Mouse (Mus musculus): ENCODE results near the gene Anks6. TPM values are rescaled to one million over a fixed set of nuclear protein-coding genes. Genes with fewer than 3 reads are reported as not detected.
"Not testable (repeated sequence)": the region's sequence is repeated elsewhere in the genome, so short reads cannot be mapped to it uniquely, and the experiment has no call there.

The Anks6 gene
- polyA plus RNA-seq, 1 experiment from 2014 or later: 6.6 TPM

- H3K4me2 ChIP-seq: no peak overlapping the region
- no peaks in the 10 kb centered on the region for H3K4me1 ChIP-seq (replicated peaks)
- H3K9ac ChIP-seq (replicated peaks): no peak overlapping the region
- H3K4me3 ChIP-seq (replicated peaks): no peak overlapping the region
- WGBS: 37% methylated on average over 2 of the region's 2 CpGs
- ATAC-seq (ENCODE audit: insufficient number of reproducible peaks, insufficient read depth, low FRiP score, low TSS enrichment, low read depth): no peak
- no peaks in the 10 kb centered on the region for H3K9me3 ChIP-seq
- no peaks in the 10 kb centered on the region for H3K27me3 ChIP-seq
- H3K36me3 ChIP-seq: no peaks in the 10 kb centered on the region
- no peak overlapping the region for H3K27ac ChIP-seq
Measured at GRCm38 (mm10) chr4:47075054-47075453, 17.8 kb upstream of the Anks6 start.

DNA sequence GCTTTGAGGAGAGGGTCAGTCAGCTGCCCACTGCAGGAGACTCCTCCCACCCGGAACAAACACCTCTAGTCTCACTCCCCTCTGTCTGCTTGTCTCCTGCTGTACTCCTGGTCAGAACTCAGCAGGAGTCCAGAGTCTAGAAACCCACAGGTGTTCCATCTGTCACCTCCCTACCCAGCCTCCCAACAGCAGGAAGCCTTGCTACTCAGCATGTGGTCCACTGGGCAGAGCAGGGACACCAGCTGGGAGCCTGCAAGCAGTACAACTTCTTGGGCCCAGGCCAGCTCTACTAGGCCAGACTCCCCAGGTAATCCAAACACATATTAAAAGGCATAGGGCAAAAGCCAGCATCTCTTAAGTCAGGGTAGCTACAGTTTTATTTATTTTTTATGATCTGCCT, 3.7 kb upstream of the Anks6 start:
- no peak for ATAC-seq (ENCODE audit: insufficient number of reproducible peaks, insufficient read depth, low FRiP score, low TSS enrichment, low read depth)
- no peak overlapping the region for H3K4me3 ChIP-seq (replicated peaks)
- 0 out of 2 replicates have a peak, but pooled peaks cover 5% of the 10 kb centered on the region for H3K27me3 ChIP-seq
- no peaks in the 10 kb centered on the region for H3K36me3 ChIP-seq
- peaks cover 13% of the 10 kb centered on the region for H3K4me1 ChIP-seq (replicated peaks)
- H3K4me2 ChIP-seq: no peak overlapping the region
- H3K9me3 ChIP-seq: no peaks in the 10 kb centered on the region
- no peak overlapping the region for H3K9ac ChIP-seq (replicated peaks)
- no peak overlapping the region for H3K27ac ChIP-seq
- WGBS: 11% methylated on average over 1 of the region's 1 CpGs

DNA sequence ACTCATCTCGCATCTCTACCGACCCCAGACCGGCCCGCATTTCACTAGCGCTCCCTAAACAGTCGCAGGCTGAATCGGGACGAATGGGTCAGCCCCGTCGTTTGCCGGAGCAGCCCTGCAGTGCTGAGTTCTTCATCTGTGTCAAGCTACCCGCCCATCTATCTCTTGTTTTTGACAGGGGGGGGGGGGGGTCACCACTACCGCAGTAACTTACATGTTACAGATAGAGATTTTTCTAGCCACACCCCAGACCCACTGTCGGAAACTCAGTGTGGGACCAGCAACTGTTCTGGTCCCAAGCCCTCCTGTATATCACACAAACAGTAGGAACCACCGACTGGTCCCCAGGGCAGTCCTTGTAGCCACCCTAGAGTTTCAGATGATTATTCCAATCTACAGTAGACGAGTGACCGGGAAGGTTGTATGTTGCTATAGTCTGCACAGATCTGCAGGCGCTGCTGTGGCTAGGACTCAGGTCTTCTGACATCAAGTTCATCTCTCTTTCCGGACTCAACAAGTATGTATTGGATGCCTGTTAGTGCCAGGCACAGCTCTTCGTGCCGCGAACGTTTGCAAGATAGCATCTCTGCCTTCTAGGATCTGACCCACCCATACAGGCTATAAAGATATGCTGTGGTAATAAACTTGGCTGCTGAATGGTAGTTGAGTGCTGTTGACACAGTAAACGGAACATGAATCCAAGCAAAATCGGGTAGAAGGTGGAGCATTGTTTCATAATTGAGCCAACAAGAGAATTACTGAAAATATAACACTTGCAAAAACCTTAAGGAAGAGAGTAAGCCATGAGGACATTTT, 491 bp upstream of the Anks6 start:
- Histone ChIP-seq H3K4me3 (replicated peaks) (peak overlapping the region; percentile 77), H3K27me3 (peaks cover 16% of the 10 kb centered on the region; the same call in 1 of the 2 replicates), H3K36me3 (no peaks in the 10 kb centered on the region), H3K4me2 (peak overlapping the region; percentile 74), H3K27ac (no peak overlapping the region), H3K9me3 (no peaks in the 10 kb centered on the region), H3K9ac (replicated peaks) (peak overlapping the region; percentile 83), H3K4me1 (replicated peaks) (peaks cover 13% of the 10 kb centered on the region)
- ATAC-seq (ENCODE audit: insufficient number of reproducible peaks, insufficient read depth, low FRiP score, low TSS enrichment, low read depth): peak; percentile 37
- 37% methylated on average over 25 of the region's 25 CpGs for WGBS

- H3K9me3 ChIP-seq: no peaks in the 10 kb centered on the region
- H3K4me1 ChIP-seq (replicated peaks): peaks cover 24% of the 10 kb centered on the region
- no peaks in the 10 kb centered on the region for H3K36me3 ChIP-seq
- 90% methylated on average over 6 of the region's 6 CpGs for WGBS
- ATAC-seq (ENCODE audit: insufficient number of reproducible peaks, insufficient read depth, low FRiP score, low TSS enrichment, low read depth): no peak
- peaks cover 34% of the 10 kb centered on the region; the same call in 1 of the 2 replicates for H3K27me3 ChIP-seq
- no peak overlapping the region for H3K4me3 ChIP-seq (replicated peaks)
- no peak overlapping the region for H3K27ac ChIP-seq
- no peak overlapping the region for H3K9ac ChIP-seq (replicated peaks)
- peak overlapping the region; percentile 74; the same call in 1 of the 2 replicates for H3K4me2 ChIP-seq
Measured at GRCm38 (mm10) chr4:47055570-47056080, 1.6 kb downstream of the Anks6 start.

DNA sequence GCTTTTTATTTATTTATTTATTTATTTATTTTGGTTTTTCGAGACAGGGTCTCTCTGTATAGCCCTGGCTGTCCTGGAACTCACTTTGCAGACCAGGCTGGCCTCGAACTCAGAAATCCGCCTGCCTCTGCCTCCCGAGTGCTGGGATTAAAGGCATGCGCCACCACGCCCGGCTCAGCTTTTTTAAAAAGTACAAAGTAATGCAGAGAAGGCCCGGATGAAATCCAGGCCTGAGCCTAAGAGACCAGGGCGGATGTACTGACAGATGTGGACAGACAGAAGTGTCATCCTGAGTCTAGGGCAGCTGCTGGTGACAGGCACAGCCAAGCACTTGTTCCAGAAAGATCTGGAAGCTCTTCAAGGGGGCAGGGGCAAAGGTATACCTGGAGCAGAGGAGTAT, 2.1 kb downstream of the Anks6 start:
- 89% methylated on average over 9 of the region's 9 CpGs for WGBS
- Histone ChIP-seq H3K27me3 (peaks cover 34% of the 10 kb centered on the region; the same call in 1 of the 2 replicates), H3K4me1 (replicated peaks) (peaks cover 28% of the 10 kb centered on the region)
- not testable (repeated sequence) for H3K9me3 ChIP-seq; H3K4me3 ChIP-seq (replicated peaks); H3K4me2 ChIP-seq; H3K36me3 ChIP-seq; H3K9ac ChIP-seq (replicated peaks); ATAC-seq (ENCODE audit: insufficient number of reproducible peaks, insufficient read depth, low FRiP score, low TSS enrichment, low read depth); H3K27ac ChIP-seq

DNA sequence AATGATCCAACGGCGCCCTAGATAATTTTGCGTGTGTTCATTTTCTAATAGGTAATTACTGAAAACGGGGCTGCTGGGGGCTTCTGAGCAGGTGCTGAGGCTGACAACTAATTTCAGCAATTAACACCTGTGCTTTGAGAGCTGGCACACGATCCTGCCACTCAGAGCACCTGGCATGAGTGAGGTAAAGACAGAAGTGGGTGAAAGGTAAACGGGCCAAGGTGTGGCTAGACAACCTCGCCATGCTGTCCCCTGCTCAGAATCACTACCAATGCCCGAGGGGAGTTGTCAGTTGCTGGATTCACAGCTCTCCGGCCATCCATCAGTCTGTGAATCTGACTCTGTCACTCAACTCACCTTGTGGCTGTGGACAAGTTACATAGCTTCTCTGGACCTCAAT, 5.3 kb downstream of the Anks6 start:
- Histone ChIP-seq H3K4me1 (replicated peaks) (peaks cover 25% of the 10 kb centered on the region), H3K27ac (no peak overlapping the region), H3K36me3 (peaks cover 3% of the 10 kb centered on the region; the same call in 1 of the 2 replicates), H3K4me3 (replicated peaks) (no peak overlapping the region), H3K9me3 (no peaks in the 10 kb centered on the region), H3K9ac (replicated peaks) (no peak overlapping the region), H3K27me3 (peaks cover 34% of the 10 kb centered on the region; the same call in 1 of the 2 replicates), H3K4me2 (no peak overlapping the region)
- 60% methylated on average over 9 of the region's 9 CpGs for WGBS
- no peak for ATAC-seq (ENCODE audit: insufficient number of reproducible peaks, insufficient read depth, low FRiP score, low TSS enrichment, low read depth)

GRCm38 (mm10) chr4:47050642-47051381, 6.4 kb downstream of the Anks6 start:
- Histone ChIP-seq H3K9ac (replicated peaks) (no peak overlapping the region), H3K4me3 (replicated peaks) (no peak overlapping the region), H3K27ac (peak overlapping the region; percentile 79), H3K9me3 (no peaks in the 10 kb centered on the region), H3K36me3 (peaks cover 3% of the 10 kb centered on the region; the same call in 1 of the 2 replicates), H3K27me3 (peaks cover 28% of the 10 kb centered on the region; the same call in 1 of the 2 replicates), H3K4me1 (replicated peaks) (peaks cover 19% of the 10 kb centered on the region), H3K4me2 (peak overlapping the region; percentile 26)
- WGBS: 14% methylated on average over 9 of the region's 10 CpGs
- peak; percentile 35; the same call in 1 of the 2 replicates for ATAC-seq (ENCODE audit: insufficient number of reproducible peaks, insufficient read depth, low FRiP score, low TSS enrichment, low read depth)

GRCm38 (mm10) chr4:47050167-47050566, 7.1 kb downstream of the Anks6 start:
- Histone ChIP-seq H3K27ac (peak overlapping the region; percentile 79), H3K9ac (replicated peaks) (no peak overlapping the region), H3K4me3 (replicated peaks) (no peak overlapping the region), H3K4me1 (replicated peaks) (peaks cover 19% of the 10 kb centered on the region), H3K27me3 (peaks cover 22% of the 10 kb centered on the region; the same call in 1 of the 2 replicates), H3K9me3 (no peaks in the 10 kb centered on the region), H3K36me3 (peaks cover 3% of the 10 kb centered on the region; the same call in 1 of the 2 replicates), H3K4me2 (peak overlapping the region; percentile 26)
- peak; percentile 76; the same call in 1 of the 2 replicates for ATAC-seq (ENCODE audit: insufficient number of reproducible peaks, insufficient read depth, low FRiP score, low TSS enrichment, low read depth)
- 0% methylated on average over 1 of the region's 1 CpGs for WGBS

DNA sequence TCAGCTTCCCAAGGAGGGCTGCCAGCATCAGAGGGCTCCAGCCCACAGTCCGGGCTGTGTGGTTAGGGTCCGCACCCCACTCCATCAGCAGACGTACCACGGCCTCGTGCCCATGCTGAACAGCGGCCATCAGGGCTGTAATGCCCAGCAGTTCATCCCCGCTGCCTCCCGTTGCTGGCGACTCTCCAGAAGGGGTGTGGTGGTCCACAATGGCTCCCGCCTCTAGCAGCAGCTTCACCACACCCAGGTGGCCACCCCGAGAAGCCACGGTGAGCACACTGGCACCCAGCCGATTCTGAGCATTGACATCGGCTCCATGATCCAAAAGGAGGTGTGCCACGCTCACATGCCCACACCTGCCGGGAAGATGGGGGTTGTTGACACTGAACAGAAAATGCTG, 8.0 kb downstream of the Anks6 start:
- no peaks in the 10 kb centered on the region for H3K9me3 ChIP-seq
- no peak overlapping the region for H3K4me2 ChIP-seq
- H3K27me3 ChIP-seq: peaks cover 21% of the 10 kb centered on the region; the same call in 1 of the 2 replicates
- peaks cover 19% of the 10 kb centered on the region for H3K4me1 ChIP-seq (replicated peaks)
- no peak overlapping the region for H3K9ac ChIP-seq (replicated peaks)
- ATAC-seq (ENCODE audit: insufficient number of reproducible peaks, insufficient read depth, low FRiP score, low TSS enrichment, low read depth): no peak
- peaks cover 3% of the 10 kb centered on the region; the same call in 1 of the 2 replicates for H3K36me3 ChIP-seq
- H3K4me3 ChIP-seq (replicated peaks): no peak overlapping the region
- 96% methylated on average over 16 of the region's 16 CpGs for WGBS
- no peak overlapping the region for H3K27ac ChIP-seq

DNA sequence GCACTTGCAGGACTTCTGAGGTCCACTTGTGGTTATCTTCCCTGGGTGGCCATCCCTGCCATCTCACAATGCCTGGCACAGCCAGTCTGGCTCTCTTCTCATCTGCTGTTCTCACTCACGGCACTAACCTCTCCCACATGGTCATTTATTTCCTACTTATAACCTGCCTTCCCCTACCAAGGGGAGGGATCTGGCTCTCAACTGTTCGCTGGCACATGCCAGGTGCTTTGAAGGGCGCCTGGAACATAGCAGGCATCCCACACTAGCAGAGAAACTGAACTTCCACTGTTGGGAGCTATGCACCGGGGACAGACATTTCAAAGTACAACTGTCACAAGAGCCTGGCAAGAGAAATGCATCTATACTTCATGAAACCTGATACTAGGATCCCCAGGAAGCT, 9.5 kb downstream of the Anks6 start:
- no peak overlapping the region for H3K4me3 ChIP-seq (replicated peaks)
- H3K9me3 ChIP-seq: no peaks in the 10 kb centered on the region
- no peak overlapping the region for H3K4me2 ChIP-seq
- no peak for ATAC-seq (ENCODE audit: insufficient number of reproducible peaks, insufficient read depth, low FRiP score, low TSS enrichment, low read depth)
- peaks cover 19% of the 10 kb centered on the region for H3K4me1 ChIP-seq (replicated peaks)
- peaks cover 15% of the 10 kb centered on the region; the same call in 1 of the 2 replicates for H3K36me3 ChIP-seq
- no peak overlapping the region for H3K9ac ChIP-seq (replicated peaks)
- H3K27ac ChIP-seq: no peak overlapping the region
- WGBS: 68% methylated on average over 4 of the region's 4 CpGs
- peaks cover 18% of the 10 kb centered on the region; the same call in 1 of the 2 replicates for H3K27me3 ChIP-seq

- Histone ChIP-seq H3K36me3 (peaks cover 19% of the 10 kb centered on the region; the same call in 1 of the 2 replicates), H3K4me3 (replicated peaks) (no peak overlapping the region), H3K4me1 (replicated peaks) (peaks cover 18% of the 10 kb centered on the region), H3K27me3 (peaks cover 11% of the 10 kb centered on the region; the same call in 1 of the 2 replicates), H3K9me3 (no peaks in the 10 kb centered on the region), H3K9ac (replicated peaks) (no peak overlapping the region), H3K4me2 (no peak overlapping the region), H3K27ac (no peak overlapping the region)
- WGBS: 83% methylated on average over 6 of the region's 6 CpGs
- no peak for ATAC-seq (ENCODE audit: insufficient number of reproducible peaks, insufficient read depth, low FRiP score, low TSS enrichment, low read depth)
Measured at GRCm38 (mm10) chr4:47046974-47047373, 10.3 kb downstream of the Anks6 start.
